Comparison of ENCODE assay signal across 33 mouse cellular contexts in the genomic region with DNA sequence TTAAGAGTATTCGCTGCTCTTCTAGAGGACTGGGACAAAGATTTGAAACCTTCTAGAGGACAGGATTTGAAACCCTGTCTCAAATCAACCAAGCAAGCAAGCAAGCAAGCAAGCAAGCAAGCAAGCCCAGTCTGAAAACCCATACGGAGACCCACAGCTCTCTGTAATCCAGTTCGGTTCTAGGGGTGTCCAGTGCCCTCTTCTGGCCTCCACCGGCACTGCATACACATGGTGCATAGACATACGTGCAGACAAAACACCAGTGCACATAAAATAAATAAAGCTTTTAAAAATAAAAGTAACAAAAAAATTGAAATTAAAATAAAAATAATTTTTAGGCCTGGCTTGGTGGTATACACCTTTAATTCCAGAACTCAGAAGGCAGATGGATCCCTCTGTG. TPM values are rescaled to one million over a fixed set of nuclear protein-coding genes. Genes with fewer than 3 reads are reported as not detected.
DNase-seq lines count a peak whose midpoint lies in the region; ATAC-seq and TF ChIP-seq lines count a peak whose summit lies in the region.
"Had no signal": no experiment of that assay in that cellular context is flagged by ENCODE, and none has a peak within 500 bp of the region (broad histone marks: within the 10 kb centered on the region; RNA-seq: fewer than 3 reads in every experiment).

No protein-coding gene starts in this region.

- H3K4me1 ChIP-seq in kidney, postnatal 0 days (replicated peaks; ENCODE audit: insufficient read depth, low read length) = no peaks in the 10 kb centered on the region
- no peaks in the 10 kb centered on the region for H3K4me1 ChIP-seq in lung, postnatal 0 days (ENCODE audit: insufficient read depth, low read depth, low read length)
- H3K4me1 ChIP-seq: embryonic facial prominence, embryonic 13.5 days; forebrain, embryonic 13.5 days; heart, embryonic 10.5 days; hindbrain, embryonic 15.5 days; liver, embryonic 15.5 days; midbrain, embryonic 12.5 days had no signal

- 97% methylated on average over 5 of the region's 5 CpGs for WGBS in kidney, postnatal 0 days
- WGBS in lung, postnatal 0 days = 94% methylated on average over 5 of the region's 5 CpGs

- DNase-seq in kidney, postnatal 0 days (ENCODE audit: low spot score) = no peak
- no peak for DNase-seq in kidney, postnatal 4 days
- DNase-seq in lung, postnatal 0 days (ENCODE audit: low spot score) = no peak
- no peak for DNase-seq in lung, postnatal 10 days
- peak; percentile 75 for DNase-seq in R1 (ENCODE audit: low read depth, low spot score)
- no peak for DNase-seq in gastrocnemius, postnatal 25 days
- no peak for DNase-seq in embryo, embryonic 9.5 days (ENCODE audit: extremely low spot score)
- DNase-seq: adrenal gland, adult 2 months; cerebellum, adult 18-20 months; cerebellum, postnatal 25 days; kidney, postnatal 36 days; thymus, postnatal 14 days had no signal

- no peak for ATAC-seq in kidney, postnatal 0 days (replicated peaks; ENCODE audit: low FRiP score, low read depth)
- no peak for ATAC-seq in lung, postnatal 0 days
- ATAC-seq: CD4-positive, CD25-positive, alpha-beta regulatory T cell, adult 4 months; forebrain, embryonic 13.5 days; intestine, embryonic 16.5 days had no signal

- H3K9me3 ChIP-seq in kidney, postnatal 0 days (replicated peaks; ENCODE audit: low read length) = no peaks in the 10 kb centered on the region
- H3K9me3 ChIP-seq in lung, postnatal 0 days (ENCODE audit: low read length) = no peaks in the 10 kb centered on the region
- H3K9me3 ChIP-seq: heart, embryonic 10.5 days; hindbrain, embryonic 15.5 days; liver, embryonic 15.5 days had no signal

- H3K9ac ChIP-seq in kidney, postnatal 0 days (ENCODE audit: low read depth, low read length) = no peak overlapping the region
- no peak overlapping the region for H3K9ac ChIP-seq in lung, postnatal 0 days (replicated peaks; ENCODE audit: low read depth)
- H3K9ac ChIP-seq: embryonic facial prominence, embryonic 13.5 days; forebrain, embryonic 13.5 days; hindbrain, embryonic 15.5 days; liver, embryonic 15.5 days; midbrain, embryonic 12.5 days had no signal

- no peak overlapping the region for H3K4me3 ChIP-seq in kidney, postnatal 0 days (replicated peaks; ENCODE audit: low read depth, low read length)
- H3K4me3 ChIP-seq in lung, postnatal 0 days (ENCODE audit: low read depth, low read length) = no peak overlapping the region
- H3K4me3 ChIP-seq: embryonic facial prominence, embryonic 13.5 days; forebrain, embryonic 13.5 days; heart, embryonic 10.5 days; hindbrain, embryonic 15.5 days; liver, embryonic 15.5 days; midbrain, embryonic 12.5 days had no signal

- no peaks in the 10 kb centered on the region for H3K27me3 ChIP-seq in kidney, postnatal 0 days (ENCODE audit: insufficient read depth, low read length)
- no peaks in the 10 kb centered on the region for H3K27me3 ChIP-seq in lung, postnatal 0 days (replicated peaks; ENCODE audit: insufficient read depth, low read length)
- H3K27me3 ChIP-seq: embryonic facial prominence, embryonic 13.5 days; forebrain, embryonic 13.5 days; hindbrain, embryonic 15.5 days; liver, embryonic 15.5 days; midbrain, embryonic 12.5 days had no signal

- no peak for TF ChIP-seq EP300 in lung, postnatal 0 days (IDR thresholded peaks at IDR 0.05)

- no peak overlapping the region for H3K27ac ChIP-seq in kidney, postnatal 0 days
- no peak overlapping the region for H3K27ac ChIP-seq in lung, postnatal 0 days (ENCODE audit: low read length)
- H3K27ac ChIP-seq: embryonic facial prominence, embryonic 13.5 days; forebrain, embryonic 13.5 days; heart, embryonic 10.5 days; hindbrain, embryonic 15.5 days; liver, embryonic 15.5 days; midbrain, embryonic 12.5 days had no signal

- TF ChIP-seq CTCF in kidney, postnatal 0 days (IDR thresholded peaks at IDR 0.05; ENCODE audit: low read depth) = peak; percentile 33; the same call in 1 of the 2 replicates
- TF ChIP-seq CTCF in lung, postnatal 0 days (IDR thresholded peaks at IDR 0.05) = 0 out of 2 replicates have a peak, but pooled peaks have one; percentile 8

- no peak overlapping the region for H3K4me2 ChIP-seq in kidney, postnatal 0 days (ENCODE audit: low read length)
- H3K4me2 ChIP-seq in lung, postnatal 0 days (replicated peaks; ENCODE audit: low read depth, low read length) = no peak overlapping the region
- H3K4me2 ChIP-seq: embryonic facial prominence, embryonic 13.5 days; forebrain, embryonic 13.5 days; hindbrain, embryonic 15.5 days; liver, embryonic 15.5 days; midbrain, embryonic 12.5 days had no signal

- 0 out of 2 replicates have a peak, but pooled peaks cover 5% of the 10 kb centered on the region for H3K36me3 ChIP-seq in kidney, postnatal 0 days (ENCODE audit: insufficient read depth, low read length)
- H3K36me3 ChIP-seq in lung, postnatal 0 days (ENCODE audit: insufficient read depth, low read length) = no peaks in the 10 kb centered on the region
- H3K36me3 ChIP-seq: hindbrain, embryonic 15.5 days; liver, embryonic 15.5 days; midbrain, embryonic 12.5 days had no signal

RNA-seq across cellular contexts. Expression of a gene that starts 19.2 kb away (rescaled TPM):
- 10.5 and 15.1 TPM in 2 replicates for polyA plus RNA-seq in kidney, postnatal 0 days (2015; fragmentation: Nextera tagmentation; extraction: Ambion mirVana)
- polyA plus RNA-seq in lung, postnatal 0 days (2015; fragmentation: Nextera tagmentation; extraction: Ambion mirVana) = 8.0 and 9.0 TPM in 2 replicates
- total RNA-seq in gastrocnemius, postnatal 25 days (2021) = 10 to 100 TPM; 92.1 to 97.0 TPM

RNA-seq across cellular contexts. Expression of a gene that starts 43.3 kb away (rescaled TPM):
- polyA plus RNA-seq in kidney, postnatal 0 days (2015; fragmentation: Nextera tagmentation; extraction: Ambion mirVana) = 20.9 and 23.3 TPM in 2 replicates
- polyA plus RNA-seq in lung, postnatal 0 days (2015; fragmentation: Nextera tagmentation; extraction: Ambion mirVana) = 2.3 and 2.6 TPM in 2 replicates
- under 1 TPM in 1 of 2 experiments, not detected in 1; 0.05 TPM for total RNA-seq in gastrocnemius, postnatal 25 days (2021)
- total RNA-seq: gastrocnemius, adult 18-20 months; hematopoietic stem cell, adult 5-6 weeks; megakaryocyte, adult 5-6 weeks; neutrophil, adult 5-6 weeks had no signal
- polyA plus RNA-seq: CD4-positive, CD25-positive, alpha-beta regulatory T cell, adult 4 months had no signal

RNA-seq across cellular contexts. Expression of a gene that starts 49.1 kb away (rescaled TPM):
- 74.0 and 89.3 TPM in 2 replicates for polyA plus RNA-seq in kidney, postnatal 0 days (2015; fragmentation: Nextera tagmentation; extraction: Ambion mirVana)
- 88.2 and 106 TPM in 2 replicates for polyA plus RNA-seq in lung, postnatal 0 days (2015; fragmentation: Nextera tagmentation; extraction: Ambion mirVana)
- under 1 TPM; 0.43 to 0.49 TPM for total RNA-seq in gastrocnemius, postnatal 25 days (2021)

RNA-seq across cellular contexts. Expression of a gene that starts 53.7 kb away (rescaled TPM):
- not detected in 2 replicates for polyA plus RNA-seq in kidney, postnatal 0 days (2015; fragmentation: Nextera tagmentation; extraction: Ambion mirVana)
- polyA plus RNA-seq in lung, postnatal 0 days (2015; fragmentation: Nextera tagmentation; extraction: Ambion mirVana) = not detected in 2 replicates
- not detected for total RNA-seq in gastrocnemius, postnatal 25 days (2021)
- total RNA-seq: adrenal gland, adult 2 months; adrenal gland, postnatal 4 days; gastrocnemius, adult 18-20 months; gastrocnemius, postnatal 4 days; hematopoietic stem cell, adult 5-6 weeks; layer of hippocampus, postnatal 14 days; left cerebral cortex, postnatal 10 days; megakaryocyte, adult 5-6 weeks; neutrophil, adult 5-6 weeks had no signal
- polyA plus RNA-seq: adrenal gland, adult 2 months; CD4-positive, CD25-positive, alpha-beta regulatory T cell, adult 4 months; embryonic facial prominence, embryonic 13.5 days; forebrain, embryonic 13.5 days; heart, embryonic 10.5 days; heart, postnatal 0 days; hindbrain, embryonic 15.5 days; intestine, embryonic 16.5 days; kidney, embryonic 14.5 days; limb, embryonic 11.5 days; liver, embryonic 15.5 days; midbrain, embryonic 12.5 days; small intestine, adult 2 months; stomach, embryonic 16.5 days had no signal
